Mouse (Mus musculus): Measurements from ENCODE around the gene Nupl2. TPM values are rescaled to one million over a fixed set of nuclear protein-coding genes. Genes with fewer than 3 reads are reported as not detected.

Gene Nupl2
- 10 to 100 TPM in 1 of 2 experiments, 1 to 10 TPM in 1; 9.1 to 10.7 TPM for total RNA-seq (2021)

DNA sequence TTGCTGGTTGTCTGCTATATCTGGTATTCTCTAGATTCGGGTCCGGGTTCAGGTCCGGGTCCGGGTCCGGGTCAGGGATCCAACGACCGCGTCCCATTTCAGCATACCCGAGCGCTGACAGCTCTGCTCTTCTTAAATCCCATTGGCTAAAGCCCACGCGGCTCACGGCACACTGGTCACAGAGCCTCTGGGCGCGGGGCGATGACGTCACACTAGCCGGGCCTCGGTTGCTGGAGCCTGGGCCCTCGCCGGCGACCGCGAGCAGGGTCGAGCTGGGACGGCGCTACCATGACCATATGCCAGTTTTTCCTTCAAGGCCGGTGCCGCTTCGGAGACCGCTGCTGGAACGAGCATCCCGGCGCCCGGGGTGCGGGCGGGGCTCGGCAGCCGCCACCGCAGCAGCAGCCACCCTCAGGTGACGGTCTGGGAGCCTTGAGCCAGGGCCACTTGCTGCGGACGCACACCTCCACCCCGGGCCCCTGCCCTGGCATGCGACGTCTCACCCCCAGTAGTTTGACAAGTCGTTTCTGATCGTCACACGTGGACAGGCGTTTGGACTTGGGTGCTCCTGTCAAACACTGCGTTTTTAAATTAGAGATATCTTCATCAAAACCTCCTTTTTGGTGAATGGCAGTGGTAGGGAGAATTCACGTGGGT, at the start of gene Nupl2:
Gene Nupl2 (plus strand): TSS at position 175 of the 657 bp plus-strand sequence.
- intact Hi-C loops (cut with DNase I) = loop anchor here (2.0 to 5.0 kb wide), 2 partner anchors 64 to 97 kb away; partner anchors contain the start of gene Klhl7
- DNase-seq = peak; percentile 95 to 97

DNA sequence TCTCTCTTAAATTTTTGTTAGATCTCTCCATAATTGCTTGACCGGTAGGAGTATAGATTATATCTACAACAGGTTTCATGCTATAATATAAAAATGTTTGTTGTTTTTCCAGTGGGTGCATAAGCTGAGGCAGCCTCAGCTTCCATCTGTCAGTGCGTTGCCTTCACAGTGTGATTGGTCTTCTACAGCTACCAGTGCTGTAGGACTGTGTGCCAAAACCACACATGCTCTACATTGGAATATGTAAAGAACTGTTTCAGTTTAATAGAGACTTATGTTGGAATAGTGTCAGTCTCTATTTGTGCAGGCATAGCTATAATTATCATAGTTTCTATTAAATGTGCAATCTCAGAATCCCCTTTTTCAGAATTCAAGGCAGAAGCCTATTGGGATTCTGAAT, 42.5 kb upstream of the Nupl2 start:
- DNase-seq = no peak
- intact Hi-C loops (cut with DNase I) = no loop called here

DNA sequence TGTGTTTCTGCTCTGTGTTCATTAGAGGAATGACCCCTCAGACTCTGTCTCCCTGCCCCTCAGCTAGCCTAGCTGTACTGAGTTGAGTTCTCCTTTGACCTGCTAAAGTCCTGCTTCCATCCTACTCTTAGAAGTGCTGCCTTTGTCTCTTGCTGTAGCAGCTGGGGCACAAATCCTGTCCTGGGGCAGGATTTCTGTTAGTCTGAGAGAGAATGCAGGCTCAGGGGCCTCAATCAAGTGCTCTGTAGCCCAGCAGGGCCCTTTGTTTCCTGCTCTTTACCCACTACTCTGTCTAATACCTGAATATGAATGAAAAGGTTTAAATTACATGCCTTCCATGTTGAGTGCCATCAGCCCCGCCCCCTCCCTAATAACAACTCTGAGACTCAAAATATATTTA, 40.6 kb upstream of the Nupl2 start:
- DNase-seq = no peak
- intact Hi-C loops (cut with DNase I) = no loop called here

DNA sequence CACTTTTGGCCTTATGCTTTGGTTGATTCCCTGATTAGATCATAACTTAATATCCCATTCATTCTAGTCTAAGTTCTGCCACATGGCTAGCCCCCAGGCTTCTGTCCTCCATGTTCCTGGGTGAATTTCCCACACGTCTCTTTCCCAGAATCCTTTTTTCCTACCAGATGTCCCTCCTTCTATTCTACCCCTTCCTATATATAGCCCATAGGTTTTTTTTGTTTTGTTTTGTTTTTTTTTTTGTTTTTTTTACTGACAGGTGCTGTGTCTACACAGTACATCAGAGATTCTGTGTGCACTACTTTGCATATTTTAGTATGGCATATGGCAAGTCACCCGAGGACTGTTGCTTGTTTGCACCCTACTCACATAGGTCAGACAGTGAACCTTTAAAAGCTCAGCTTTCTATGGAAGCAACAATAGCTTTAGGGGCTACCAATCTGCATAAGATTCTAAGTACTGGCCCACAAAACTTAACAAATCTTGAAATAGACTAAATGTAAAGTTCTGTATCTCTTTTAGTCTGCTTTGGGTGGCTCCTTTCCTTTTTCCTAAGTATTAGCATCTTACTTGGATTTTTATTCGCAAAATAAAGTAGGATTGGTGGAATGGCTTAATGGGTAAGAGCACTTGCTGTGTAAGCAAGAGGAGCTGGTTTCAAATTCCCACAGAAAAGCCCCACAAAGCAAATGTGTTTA, 40.0 kb upstream of the Nupl2 start:
- intact Hi-C loops (cut with DNase I) = no loop called here
- DNase-seq = no peak

DNA sequence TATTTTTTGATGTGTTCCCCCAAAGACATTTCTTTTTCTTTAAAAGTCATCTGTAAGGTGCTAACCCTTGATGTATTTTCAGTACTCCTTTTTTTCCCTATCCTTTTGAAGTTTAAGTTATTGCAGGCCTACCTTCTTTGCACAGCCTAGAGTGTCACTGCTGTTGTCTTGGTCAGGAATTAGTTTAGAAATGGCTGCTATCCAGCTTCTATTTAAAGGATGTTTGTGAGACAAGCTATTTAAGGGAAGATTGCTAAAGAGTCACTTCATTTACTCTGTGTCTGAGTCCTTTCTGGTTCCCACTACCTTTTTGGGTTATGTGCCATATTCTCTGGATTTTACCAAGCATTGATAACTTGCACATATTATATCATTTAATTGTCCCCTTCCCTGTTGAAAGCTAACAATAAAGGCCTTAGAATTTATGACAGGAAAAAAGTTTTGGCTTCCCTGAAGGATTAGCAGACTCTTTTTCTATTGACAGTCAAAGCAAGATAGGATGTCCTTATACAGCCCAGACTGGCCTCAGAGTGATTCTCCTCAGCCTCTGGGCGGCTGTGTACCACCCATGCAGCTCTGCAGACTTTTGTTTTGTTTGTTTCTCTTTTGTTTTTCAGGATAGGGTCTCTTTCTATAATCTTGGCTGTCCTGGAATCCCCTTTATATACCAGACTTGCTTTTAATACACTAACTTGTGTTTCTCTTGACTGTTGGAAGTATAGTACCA, 38.7 kb upstream of the Nupl2 start:
- DNase-seq = peak; percentile 19 to 22
- intact Hi-C loops (cut with DNase I) = no loop called here

GRCm38 (mm10) chr5:24126967-24127366, 37.8 kb upstream of the Nupl2 start:
- intact Hi-C loops (cut with DNase I) = no loop called here
- DNase-seq = peak; percentile 29 to 32

- no peak for DNase-seq
- intact Hi-C loops (cut with DNase I) = no loop called here
These were observed 17.8 kb upstream of the Nupl2 start for GRCm38 (mm10) chr5:24146964-24147363.

- intact Hi-C loops (cut with DNase I) = no loop called here
- DNase-seq = no peak
These were observed 12.6 kb upstream of the Nupl2 start for GRCm38 (mm10) chr5:24152199-24152598.

DNA sequence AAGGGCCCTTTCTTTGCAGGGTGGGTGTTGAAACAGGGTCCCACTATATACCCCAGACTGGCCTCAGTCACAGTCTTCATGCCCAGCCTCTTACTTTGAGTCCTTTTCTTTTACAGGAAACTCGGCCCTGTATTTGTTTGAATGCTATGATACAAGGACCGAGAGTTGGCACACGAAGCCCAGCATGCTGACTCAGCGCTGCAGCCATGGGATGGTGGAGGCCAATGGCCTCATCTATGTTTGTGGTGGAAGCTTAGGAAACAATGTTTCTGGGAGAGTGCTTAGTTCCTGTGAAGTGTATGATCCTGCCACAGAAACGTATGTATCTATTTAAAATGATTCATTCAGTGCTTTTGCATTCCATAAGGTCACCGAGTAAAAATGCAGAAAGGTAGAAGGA, 8.0 kb upstream of the Nupl2 start:
- intact Hi-C loops (cut with DNase I) = no loop called here
- DNase-seq = no peak

DNA sequence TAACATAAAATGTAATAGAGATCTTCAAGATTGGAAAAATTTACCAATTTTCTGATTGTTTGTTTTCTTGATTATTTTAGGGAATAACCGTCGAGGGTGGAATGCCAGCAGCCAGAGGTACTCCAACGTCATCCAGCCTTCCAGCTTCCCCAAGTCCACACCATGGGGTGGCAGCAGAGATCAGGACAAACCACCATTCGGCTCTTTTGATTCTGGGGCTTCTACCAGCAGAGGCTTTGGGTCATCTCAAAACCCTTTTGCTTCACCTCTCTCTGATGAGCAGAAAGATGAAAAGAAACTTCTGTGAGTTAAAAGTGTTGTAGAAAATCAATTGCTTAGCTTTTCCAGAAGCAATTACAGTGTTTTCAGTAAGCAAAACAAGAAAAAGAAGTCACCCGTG, 2.5 kb downstream of the Nupl2 start:
- intact Hi-C loops (cut with DNase I) = loop anchor here (2.0 to 5.0 kb wide), 2 partner anchors 95 to 316 kb away; no protein-coding TSS in a partner anchor
- DNase-seq = peak; percentile 43 to 44

- no peak for DNase-seq
- intact Hi-C loops (cut with DNase I) = loop anchor here (5.0 kb wide), 1 partner anchor 92 kb away; no protein-coding TSS in a partner anchor
These were observed 5.1 kb downstream of the Nupl2 start for GRCm38 (mm10) chr5:24169881-24170280.

GRCm38 (mm10) chr5:24172092-24172491, 7.3 kb downstream of the Nupl2 start:
- intact Hi-C loops (cut with DNase I) = no loop called here
- DNase-seq = no peak

DNA sequence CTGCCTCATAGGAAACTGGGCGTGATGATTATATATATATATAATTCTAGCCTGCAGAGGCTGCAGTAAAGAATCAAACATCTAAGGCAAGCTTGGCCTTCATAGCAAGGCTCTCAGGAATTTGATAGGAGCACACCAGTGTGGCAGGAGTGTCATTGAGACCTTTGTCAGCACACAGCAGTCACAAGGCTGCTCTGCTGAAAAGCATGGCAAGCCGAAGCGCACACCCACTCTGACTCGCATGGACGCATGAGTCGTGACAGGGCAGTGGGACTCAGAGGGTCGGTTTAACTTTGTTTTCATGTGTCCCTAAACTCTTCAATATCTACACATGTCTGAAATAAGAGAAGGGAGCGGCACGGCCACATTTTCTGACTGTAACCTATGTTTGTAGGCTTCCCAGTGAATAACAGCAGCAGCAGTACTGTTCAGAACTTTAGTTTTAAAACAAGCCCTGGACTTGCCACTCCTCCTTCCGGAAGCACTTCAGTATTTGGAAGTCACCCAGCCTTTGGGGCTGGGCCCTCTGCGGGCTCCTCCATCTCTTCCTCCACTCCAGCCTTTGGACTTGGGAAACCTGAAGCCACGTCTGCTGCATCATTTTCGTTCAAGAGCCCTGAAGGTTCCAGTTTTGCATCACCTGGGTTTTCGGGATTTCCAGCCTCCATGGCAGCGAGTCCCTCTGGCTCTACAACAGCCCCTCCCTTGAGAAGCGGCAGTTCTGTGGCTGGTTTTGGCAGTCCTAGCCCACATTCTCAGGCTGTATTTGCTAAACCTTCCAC, 16.9 kb downstream of the Nupl2 start:
- intact Hi-C loops (cut with DNase I) = no loop called here
- DNase-seq = peak; percentile 69 to 71

- peak in 1 of 2 experiments; percentile 63 for DNase-seq
- intact Hi-C loops (cut with DNase I) = no loop called here
These were observed 17.6 kb downstream of the Nupl2 start for GRCm38 (mm10) chr5:24182296-24182734.

GRCm38 (mm10) chr5:24183096-24183495, 18.3 kb downstream of the Nupl2 start:
- DNase-seq = no peak
- intact Hi-C loops (cut with DNase I) = no loop called here

GRCm38 (mm10) chr5:24184011-24184410, 19.2 kb downstream of the Nupl2 start:
- intact Hi-C loops (cut with DNase I) = no loop called here
- DNase-seq = no peak

- intact Hi-C loops (cut with DNase I) = no loop called here
- no peak for DNase-seq
These were observed 23.7 kb downstream of the Nupl2 start for GRCm38 (mm10) chr5:24188476-24188875.

DNA sequence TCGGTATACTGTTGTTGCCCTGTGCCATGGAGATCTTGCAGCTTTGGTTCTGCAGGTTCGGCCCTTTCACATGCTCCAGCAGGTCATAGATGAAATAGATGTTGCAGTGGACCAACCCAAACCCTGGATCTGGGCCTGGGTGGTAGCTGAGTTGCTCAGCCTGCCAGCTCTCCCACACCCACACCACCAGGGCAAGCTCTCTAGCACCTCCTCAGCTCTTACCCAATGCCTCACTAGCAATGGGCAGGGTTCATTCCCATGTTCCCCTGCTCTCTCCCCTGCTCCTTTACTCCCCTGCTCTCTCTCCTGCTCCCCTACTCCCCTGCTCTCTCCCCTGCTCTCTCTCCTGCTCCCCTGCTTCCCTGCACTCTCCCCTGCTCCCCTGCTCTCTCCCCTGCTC, 27.1 kb downstream of the Nupl2 start:
- no peak for DNase-seq
- intact Hi-C loops (cut with DNase I) = no loop called here

GRCm38 (mm10) chr5:24201006-24201405, 36.2 kb downstream of the Nupl2 start:
- intact Hi-C loops (cut with DNase I) = no loop called here
- DNase-seq = no peak

DNA sequence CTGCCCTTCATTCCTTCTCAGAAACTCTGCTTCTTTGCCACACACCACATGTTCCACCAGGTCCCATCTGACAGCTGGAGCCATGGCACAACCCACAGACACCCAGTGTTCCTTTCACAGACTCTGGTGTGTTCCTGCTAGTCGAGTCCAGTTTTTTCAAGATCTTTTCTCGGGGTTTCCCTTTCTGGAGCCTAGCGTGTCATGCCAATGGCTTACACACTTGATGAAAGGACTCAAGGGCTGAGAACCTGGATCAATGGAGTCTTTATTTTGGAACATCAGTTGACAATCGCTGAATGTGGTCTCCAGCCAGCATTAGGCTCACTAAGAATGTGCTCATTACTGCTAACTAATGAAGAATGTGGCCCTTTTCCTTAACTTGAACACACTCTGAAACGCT, 37.7 kb downstream of the Nupl2 start:
- no peak for DNase-seq
- intact Hi-C loops (cut with DNase I) = no loop called here

- intact Hi-C loops (cut with DNase I) = no loop called here
- no peak for DNase-seq
These were observed 38.5 kb downstream of the Nupl2 start for GRCm38 (mm10) chr5:24203266-24203665.

Measured in heart, postnatal 10 days (tissue).